Mouse (Mus musculus): ENCODE measurements around the gene Ndufs5. TPM values are rescaled to one million over a fixed set of nuclear protein-coding genes. Genes with fewer than 3 reads are reported as not detected.

Ndufs5 gene
- total and polyA plus RNA-seq, 3 experiments: 155 to 230 TPM; not detected in 1

- peak; percentile 95 for TF ChIP-seq NELFE (IDR thresholded peaks at IDR 0.05; ENCODE audit: low read depth, low read length)
- TF ChIP-seq SMC3 (IDR thresholded peaks at IDR 0.05; ENCODE audit: low read depth, low read length): no peak
- peak; percentile 58 for TF ChIP-seq USF1 (IDR thresholded peaks at IDR 0.05; ENCODE audit: low read depth, low read length)
- no peak for TF ChIP-seq CHD2 (IDR thresholded peaks at IDR 0.05; ENCODE audit: low read length)
- no peak for TF ChIP-seq USF2 (IDR thresholded peaks at IDR 0.05; ENCODE audit: borderline replicate concordance in 1 of 2, insufficient read depth in 1 of 2, low read depth in 1 of 2, low read length in 2 of 2)
These were observed at the start of gene Ndufs5 (continued) for GRCm38 (mm10) chr4:123717574-123718433.

DNA sequence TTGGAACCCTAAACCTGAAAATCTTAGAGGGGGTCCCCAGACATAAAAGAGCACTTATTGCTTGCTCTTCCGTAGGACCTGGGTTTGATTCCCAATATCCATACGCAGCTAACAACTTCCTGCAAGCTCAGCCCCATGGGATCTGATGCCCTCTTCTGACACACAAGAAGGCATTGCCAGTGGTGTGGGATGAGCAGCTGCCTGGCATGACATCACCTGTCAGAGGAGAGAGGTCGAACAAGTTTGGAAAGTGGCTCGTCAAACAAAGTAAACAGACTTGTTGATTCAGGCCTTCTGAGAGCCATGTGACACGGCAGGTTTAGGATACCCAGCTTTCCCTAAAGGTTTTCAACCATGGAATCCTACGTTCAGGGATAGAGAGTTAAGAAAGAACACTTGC is 47.1 kb upstream of the Ndufs5 start:
- no peaks in the 10 kb centered on the region; a peak in 2 of 4 replicates for H3K27me3 ChIP-seq (ENCODE audit: control insufficient read depth in 1 of 2, insufficient read depth in 2 of 2, low read length in 2 of 2)
- no peaks in the 10 kb centered on the region for H3K4me1 ChIP-seq (ENCODE audit: control insufficient read depth in 1 of 2, insufficient read depth in 2 of 2, low read length in 2 of 2)
- no peaks in the 10 kb centered on the region for H3K9me3 ChIP-seq (replicated peaks; ENCODE audit: insufficient read depth, low read length)
- no peak overlapping the region for H3K9ac ChIP-seq (ENCODE audit: control insufficient read depth, low read depth, low read length, poor library complexity, severe bottlenecking)
- no peak for DNase-seq (ENCODE audit: low read depth, low spot score)
- no peak for TF ChIP-seq NELFE (IDR thresholded peaks at IDR 0.05; ENCODE audit: low read depth, low read length)
- no peak for TF ChIP-seq RAD21 (IDR thresholded peaks at IDR 0.05; ENCODE audit: low read depth, low read length)
- TF ChIP-seq E2F4 (IDR thresholded peaks at IDR 0.05; ENCODE audit: borderline replicate concordance, low read depth, low read length): no peak
- no peak for TF ChIP-seq ZKSCAN1 (IDR thresholded peaks at IDR 0.05; ENCODE audit: low read depth, low read length)
- TF ChIP-seq SIN3A (IDR thresholded peaks at IDR 0.05; ENCODE audit: low read length): no peak
- TF ChIP-seq GABPA (IDR thresholded peaks at IDR 0.05; ENCODE audit: low read depth, low read length): no peak
- TF ChIP-seq HCFC1 (IDR thresholded peaks at IDR 0.05; ENCODE audit: low read depth, low read length): no peak
- H3K79me2 ChIP-seq (ENCODE audit: control insufficient read depth, insufficient read depth, low read length, poor library complexity): no peaks in the 10 kb centered on the region
- no peak overlapping the region for H3K4me3 ChIP-seq (ENCODE audit: control insufficient read depth in 1 of 2, insufficient read depth in 1 of 2, low read depth in 2 of 2, low read length in 2 of 2)
- no peak overlapping the region for H3K27ac ChIP-seq (ENCODE audit: control insufficient read depth, low read depth, low read length)
- no peaks in the 10 kb centered on the region for H3K36me3 ChIP-seq (ENCODE audit: control insufficient read depth in 1 of 2, insufficient read depth in 2 of 2, low read length in 2 of 2)

GRCm38 (mm10) chr4:123758306-123758705 is 40.3 kb upstream of the Ndufs5 start:
- no peak for TF ChIP-seq MXI1 (IDR thresholded peaks at IDR 0.05; ENCODE audit: low read depth, low read length)
- TF ChIP-seq CTCF (IDR thresholded peaks at IDR 0.05 in 2 of 3, conservative IDR thresholded peaks at IDR 0.05 in 1 of 3; ENCODE audit: control insufficient read depth in 1 of 3, insufficient read depth in 1 of 3, low read depth in 2 of 3, low read length in 3 of 3, poor library complexity in 1 of 3, severe bottlenecking in 1 of 3): peak in 2 of 3 experiments; percentile 15 to 27; a peak in 3 of 6 replicates
- TF ChIP-seq TCF12 (IDR thresholded peaks at IDR 0.05; ENCODE audit: low read depth, low read length): no peak
- Histone ChIP-seq H3K27me3 (ENCODE audit: control insufficient read depth in 1 of 2, insufficient read depth in 2 of 2, low read length in 2 of 2) (no peaks in the 10 kb centered on the region; a peak in 2 of 4 replicates), H3K36me3 (ENCODE audit: control insufficient read depth in 1 of 2, insufficient read depth in 2 of 2, low read length in 2 of 2) (no peaks in the 10 kb centered on the region), H3K27ac (ENCODE audit: control insufficient read depth, low read depth, low read length) (no peak overlapping the region), H3K4me3 (ENCODE audit: control insufficient read depth in 1 of 2, insufficient read depth in 1 of 2, low read depth in 2 of 2, low read length in 2 of 2) (no peak overlapping the region), H3K4me1 (ENCODE audit: control insufficient read depth in 1 of 2, insufficient read depth in 2 of 2, low read length in 2 of 2) (no peaks in the 10 kb centered on the region), H3K9me3 (replicated peaks; ENCODE audit: insufficient read depth, low read length) (no peaks in the 10 kb centered on the region), H3K79me2 (ENCODE audit: control insufficient read depth, insufficient read depth, low read length, poor library complexity) (no peaks in the 10 kb centered on the region), H3K9ac (ENCODE audit: control insufficient read depth, low read depth, low read length, poor library complexity, severe bottlenecking) (no peak overlapping the region)
- no peak for DNase-seq (ENCODE audit: low read depth, low spot score)

All from MEL (cell line).